Mouse (Mus musculus): ENCODE results near the gene Gm13285. TPM values are rescaled to one million over a fixed set of nuclear protein-coding genes. Genes with fewer than 3 reads are reported as not detected.
"Not testable (repeated sequence)": the region's sequence is repeated elsewhere in the genome, so short reads cannot be mapped to it uniquely, and the experiment has no call there.

The Gm13285 gene
- polyA plus RNA-seq, 1 experiment from 2014 or later: not detected

DNA sequence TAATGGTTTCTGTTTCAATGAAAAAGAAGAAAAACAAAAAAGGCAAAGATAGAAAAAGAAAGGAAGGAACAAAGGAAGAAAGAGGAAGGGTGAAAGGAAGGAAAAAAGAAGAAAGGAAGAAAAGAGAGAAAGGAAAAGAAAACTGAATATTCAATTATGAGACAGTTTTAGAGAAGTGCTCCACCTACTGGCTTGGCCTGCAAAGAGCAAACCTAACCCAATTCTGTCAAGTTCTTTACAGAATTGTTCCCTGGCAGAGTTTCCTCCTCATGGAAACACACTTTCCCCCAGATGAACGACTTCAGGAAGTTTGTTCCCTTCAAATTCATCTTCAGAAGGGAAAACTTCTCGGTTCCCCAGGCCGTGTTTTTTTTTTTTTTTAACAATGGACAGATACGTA lies 23.5 kb downstream of the Gm13285 start:
- Histone ChIP-seq H3K9me3 (ENCODE audit: control insufficient read depth, low read length) (no peaks in the 10 kb centered on the region), H3K36me3 (ENCODE audit: control insufficient read depth, insufficient read depth) (no peaks in the 10 kb centered on the region), H3K4me2 (ENCODE audit: low read length) (no peak overlapping the region), H3K4me1 (replicated peaks; ENCODE audit: control insufficient read depth, insufficient read depth, low read length) (no peaks in the 10 kb centered on the region), H3K27ac (ENCODE audit: low read length) (no peak overlapping the region), H3K9ac (replicated peaks; ENCODE audit: low read depth, low read length) (no peak overlapping the region), H3K4me3 (replicated peaks; ENCODE audit: low read length) (no peak overlapping the region), H3K27me3 (replicated peaks; ENCODE audit: control insufficient read depth, insufficient read depth, low read length) (no peaks in the 10 kb centered on the region)
- ATAC-seq: no peak
- WGBS: 23% methylated on average over 4 of the region's 4 CpGs

DNA sequence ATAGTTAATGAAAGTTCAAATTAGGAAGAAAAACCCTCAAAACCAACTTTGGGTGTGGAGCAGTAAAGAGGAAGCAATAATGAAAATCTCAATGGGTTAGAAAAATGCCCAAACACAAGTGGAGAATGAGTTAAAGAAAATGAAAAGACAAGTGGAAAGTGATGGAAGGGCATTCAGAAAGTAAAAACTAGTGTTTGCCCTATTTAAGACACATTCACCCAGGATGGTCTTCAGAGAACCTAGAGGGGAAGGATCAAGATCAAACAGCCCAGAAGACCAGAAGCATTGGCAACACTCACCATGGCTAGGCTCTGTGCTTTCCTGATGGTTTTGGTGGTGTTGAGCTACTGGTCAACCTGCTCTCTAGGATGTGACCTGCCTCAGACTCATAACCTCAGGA lies 27.7 kb downstream of the Gm13285 start, which contains the start of gene Ifna6:
Gene Ifna6, plus strand, starts transcription at position 301 of the 400 bp plus-strand sequence.
- not testable (repeated sequence) for H3K36me3 ChIP-seq (ENCODE audit: control insufficient read depth, insufficient read depth); H3K4me3 ChIP-seq (replicated peaks; ENCODE audit: low read length); H3K27me3 ChIP-seq (replicated peaks; ENCODE audit: control insufficient read depth, insufficient read depth, low read length); ATAC-seq; H3K4me2 ChIP-seq (ENCODE audit: low read length); H3K9me3 ChIP-seq (ENCODE audit: control insufficient read depth, low read length); H3K9ac ChIP-seq (replicated peaks; ENCODE audit: low read depth, low read length); H3K27ac ChIP-seq (ENCODE audit: low read length); H3K4me1 ChIP-seq (replicated peaks; ENCODE audit: control insufficient read depth, insufficient read depth, low read length)

DNA sequence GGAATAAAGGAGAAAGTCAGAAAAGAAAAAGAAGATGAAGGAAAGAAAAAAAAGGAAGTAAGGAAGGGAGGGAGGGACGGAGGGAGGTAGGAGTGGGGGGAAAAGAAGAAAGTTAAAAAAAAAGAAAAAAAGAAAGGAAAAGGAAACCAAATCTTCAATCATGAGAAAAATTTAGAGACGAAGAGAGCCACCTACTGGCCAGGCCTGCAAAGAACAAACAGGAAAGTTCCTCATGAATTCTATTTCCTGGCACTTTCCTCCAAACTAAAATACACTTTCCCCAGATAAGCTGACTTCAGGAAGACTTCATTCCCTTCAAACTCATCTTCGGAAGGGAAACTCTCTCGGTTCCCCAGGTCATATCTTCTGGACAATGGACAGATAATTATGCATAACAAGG lies 31.1 kb downstream of the Gm13285 start:
- Histone ChIP-seq H3K9ac (replicated peaks; ENCODE audit: low read depth, low read length) (no peak overlapping the region), H3K4me3 (replicated peaks; ENCODE audit: low read length) (no peak overlapping the region), H3K9me3 (ENCODE audit: control insufficient read depth, low read length) (no peaks in the 10 kb centered on the region), H3K27me3 (replicated peaks; ENCODE audit: control insufficient read depth, insufficient read depth, low read length) (no peaks in the 10 kb centered on the region), H3K36me3 (ENCODE audit: control insufficient read depth, insufficient read depth) (no peaks in the 10 kb centered on the region), H3K4me1 (replicated peaks; ENCODE audit: control insufficient read depth, insufficient read depth, low read length) (no peaks in the 10 kb centered on the region), H3K27ac (ENCODE audit: low read length) (no peak overlapping the region), H3K4me2 (ENCODE audit: low read length) (no peak overlapping the region)
- ATAC-seq: no peak
- 29% methylated on average over 4 of the region's 4 CpGs for WGBS

DNA sequence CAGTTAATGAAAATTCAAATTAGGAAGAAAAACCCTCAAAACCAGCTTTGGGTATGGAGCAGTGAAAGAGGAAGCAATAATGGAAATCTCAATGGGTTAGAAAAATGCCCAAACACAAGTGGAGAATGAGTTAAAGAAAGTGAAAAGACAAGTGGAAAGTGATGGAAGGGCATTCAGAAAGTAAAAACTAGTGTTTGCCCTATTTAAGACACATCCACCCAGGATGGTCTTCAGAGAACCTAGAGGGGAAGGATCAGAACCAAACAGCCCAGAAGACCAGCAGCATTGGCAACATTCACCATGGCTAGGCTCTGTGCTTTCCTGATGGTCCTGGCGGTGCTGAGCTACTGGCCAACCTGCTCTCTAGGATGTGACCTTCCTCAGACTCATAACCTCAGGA lies 35.8 kb downstream of the Gm13285 start, which contains the start of gene Ifna5:
Gene Ifna5, plus strand, starts transcription at position 301 of the 400 bp plus-strand sequence.
- WGBS: 78% methylated on average over 1 of the region's 1 CpGs
- not testable (repeated sequence) for ATAC-seq

DNA sequence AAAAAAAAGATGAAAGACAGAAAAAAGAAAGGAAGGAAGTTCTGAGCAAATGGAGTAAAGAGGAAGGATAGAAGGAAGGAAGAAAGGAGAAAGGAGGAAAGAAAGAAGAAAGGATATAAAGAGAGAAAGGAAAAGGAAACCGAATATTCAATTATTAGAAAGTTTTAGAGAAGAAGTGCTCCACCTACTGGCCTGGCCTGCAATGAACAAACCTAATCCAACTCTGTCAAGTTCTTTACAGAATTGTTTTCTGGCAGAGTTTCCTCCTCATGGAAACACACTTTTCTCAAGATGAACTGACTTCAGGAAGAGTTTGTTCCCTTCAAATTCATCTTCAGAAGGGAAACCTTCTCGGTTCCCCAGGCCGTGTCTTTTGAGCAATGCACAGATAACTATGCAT lies 39.4 kb downstream of the Gm13285 start:
- H3K4me2 ChIP-seq (ENCODE audit: low read length): no peak overlapping the region
- no peak overlapping the region for H3K4me3 ChIP-seq (replicated peaks; ENCODE audit: low read length)
- WGBS: 44% methylated on average over 3 of the region's 3 CpGs
- no peak overlapping the region for H3K9ac ChIP-seq (replicated peaks; ENCODE audit: low read depth, low read length)
- no peaks in the 10 kb centered on the region for H3K4me1 ChIP-seq (replicated peaks; ENCODE audit: control insufficient read depth, insufficient read depth, low read length)
- no peak overlapping the region for H3K27ac ChIP-seq (ENCODE audit: low read length)
- no peak for ATAC-seq
- H3K27me3 ChIP-seq (replicated peaks; ENCODE audit: control insufficient read depth, insufficient read depth, low read length): no peaks in the 10 kb centered on the region
- no peaks in the 10 kb centered on the region for H3K9me3 ChIP-seq (ENCODE audit: control insufficient read depth, low read length)
- H3K36me3 ChIP-seq (ENCODE audit: control insufficient read depth, insufficient read depth): no peaks in the 10 kb centered on the region

More for the DNA sequence above, 35.8 kb downstream of the Gm13285 start, which contains the start of gene Ifna5:
- H3K9ac ChIP-seq (replicated peaks; ENCODE audit: low read depth, low read length); H3K27me3 ChIP-seq (replicated peaks; ENCODE audit: control insufficient read depth, insufficient read depth, low read length); H3K4me2 ChIP-seq (ENCODE audit: low read length); H3K27ac ChIP-seq (ENCODE audit: low read length); H3K4me1 ChIP-seq (replicated peaks; ENCODE audit: control insufficient read depth, insufficient read depth, low read length); H3K4me3 ChIP-seq (replicated peaks; ENCODE audit: low read length); H3K36me3 ChIP-seq (ENCODE audit: control insufficient read depth, insufficient read depth); H3K9me3 ChIP-seq (ENCODE audit: control insufficient read depth, low read length): not testable (repeated sequence)

DNA sequence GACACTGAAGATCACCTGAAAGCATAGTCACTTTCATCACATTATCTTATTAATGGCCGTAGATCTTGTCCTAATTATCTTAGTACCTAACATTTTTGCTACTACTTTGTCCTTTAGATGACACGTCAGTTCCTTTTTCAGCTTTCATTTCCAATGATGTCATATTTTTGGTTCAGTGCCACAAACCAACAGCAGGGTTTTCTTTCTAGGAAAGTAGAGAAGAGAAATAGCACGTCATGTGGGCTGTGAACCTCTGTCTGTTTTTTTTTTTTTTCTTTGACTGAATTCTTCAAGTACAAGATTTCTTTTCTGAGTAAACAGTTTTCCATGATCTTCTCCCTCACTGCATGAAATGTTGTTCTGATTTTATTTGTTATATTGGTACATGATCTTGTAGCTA lies 40.6 kb downstream of the Gm13285 start:
- Histone ChIP-seq H3K9ac (replicated peaks; ENCODE audit: low read depth, low read length) (no peak overlapping the region), H3K9me3 (ENCODE audit: control insufficient read depth, low read length) (no peaks in the 10 kb centered on the region), H3K4me2 (ENCODE audit: low read length) (no peak overlapping the region), H3K4me3 (replicated peaks; ENCODE audit: low read length) (no peak overlapping the region), H3K27me3 (replicated peaks; ENCODE audit: control insufficient read depth, insufficient read depth, low read length) (no peaks in the 10 kb centered on the region), H3K4me1 (replicated peaks; ENCODE audit: control insufficient read depth, insufficient read depth, low read length) (no peaks in the 10 kb centered on the region), H3K36me3 (ENCODE audit: control insufficient read depth, insufficient read depth) (no peaks in the 10 kb centered on the region), H3K27ac (ENCODE audit: low read length) (no peak overlapping the region)
- 68% methylated on average over 3 of the region's 3 CpGs for WGBS
- ATAC-seq: no peak

DNA sequence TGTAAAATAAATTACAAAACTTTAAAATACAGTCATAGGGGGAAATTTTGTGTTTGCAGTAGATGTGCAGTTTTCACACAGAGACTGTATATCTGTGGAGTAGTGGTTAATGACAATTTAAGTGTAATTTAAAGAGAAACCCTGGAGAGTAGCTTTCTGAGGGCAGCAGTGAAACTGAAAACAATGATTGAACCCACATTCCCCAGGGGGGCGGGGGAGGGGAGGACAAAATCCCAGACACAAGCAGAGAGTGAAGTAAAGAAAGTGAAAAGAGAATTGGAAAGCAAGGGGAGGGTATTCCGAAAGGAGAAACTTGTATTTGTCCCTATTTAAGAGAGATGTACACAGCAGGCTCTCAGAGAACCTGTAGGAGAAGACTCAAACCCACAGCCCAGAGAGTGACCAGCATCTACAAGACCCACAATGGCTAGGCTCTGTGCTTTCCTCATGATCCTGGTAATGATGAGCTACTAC lies 42.0 kb downstream of the Gm13285 start, which contains the start of gene Ifna4:
Gene Ifna4, plus strand, starts transcription at position 424 of the 474 bp plus-strand sequence.
- WGBS: 29% methylated on average over 2 of the region's 2 CpGs
- Histone ChIP-seq H3K9me3 (ENCODE audit: control insufficient read depth, low read length) (no peaks in the 10 kb centered on the region), H3K4me1 (replicated peaks; ENCODE audit: control insufficient read depth, insufficient read depth, low read length) (no peaks in the 10 kb centered on the region), H3K9ac (replicated peaks; ENCODE audit: low read depth, low read length) (no peak within 1 kb of the TSS), H3K36me3 (ENCODE audit: control insufficient read depth, insufficient read depth) (no peaks in the 10 kb centered on the region), H3K27ac (ENCODE audit: low read length) (no peak within 1 kb of the TSS), H3K4me3 (replicated peaks; ENCODE audit: low read length) (no peak within 1 kb of the TSS), H3K4me2 (ENCODE audit: low read length) (no peak within 1 kb of the TSS), H3K27me3 (replicated peaks; ENCODE audit: control insufficient read depth, insufficient read depth, low read length) (no peaks in the 10 kb centered on the region)
- ATAC-seq: no peak

DNA sequence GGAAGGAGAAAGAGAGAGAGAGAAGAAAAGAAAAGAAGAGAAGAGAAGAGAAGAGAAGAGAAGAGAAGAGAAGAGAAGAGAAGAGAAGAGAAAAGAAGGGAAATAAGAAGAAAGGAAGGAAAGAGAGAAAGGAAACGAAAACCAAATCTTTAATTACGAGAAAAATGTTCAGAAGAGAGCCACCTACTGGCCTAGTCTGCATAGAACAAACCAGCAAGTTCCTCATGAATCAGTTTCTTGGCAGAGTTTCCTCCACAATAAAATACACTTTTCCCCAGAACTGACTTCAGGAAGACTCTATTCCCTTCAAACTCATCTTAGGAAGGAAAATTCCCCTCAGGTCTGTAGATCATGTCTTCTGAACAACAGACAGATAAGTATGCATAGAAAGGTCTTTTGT lies 45.9 kb downstream of the Gm13285 start:
- H3K9me3 ChIP-seq (ENCODE audit: control insufficient read depth, low read length): no peaks in the 10 kb centered on the region
- 46% methylated on average over 2 of the region's 2 CpGs for WGBS

DNA sequence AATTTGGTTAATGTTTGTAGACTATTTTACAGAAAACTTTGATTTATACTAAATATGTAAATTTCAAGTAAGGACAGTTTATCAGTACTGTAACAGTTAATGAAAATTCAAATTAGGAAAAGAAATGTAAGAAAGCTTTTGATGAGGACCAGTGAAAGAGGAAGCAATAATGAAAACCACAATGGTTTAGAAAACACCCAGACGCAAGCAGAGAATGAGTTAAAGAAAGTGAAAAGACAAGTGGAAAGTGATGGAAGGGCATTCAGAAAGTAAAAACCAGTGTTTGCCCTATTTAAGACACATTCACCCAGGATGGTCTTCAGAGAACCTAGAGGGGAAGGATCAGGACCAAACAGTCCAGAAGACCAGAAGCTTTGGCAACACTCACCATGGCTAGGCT lies 50.2 kb downstream of the Gm13285 start, which contains the start of gene Ifna1:
Gene Ifna1, plus strand, starts transcription at position 390 of the 400 bp plus-strand sequence.
- Histone ChIP-seq H3K9me3 (ENCODE audit: control insufficient read depth, low read length) (no peaks in the 10 kb centered on the region), H3K4me3 (replicated peaks; ENCODE audit: low read length) (no peak within 1 kb of the TSS), H3K4me2 (ENCODE audit: low read length) (no peak within 1 kb of the TSS), H3K9ac (replicated peaks; ENCODE audit: low read depth, low read length) (no peak within 1 kb of the TSS), H3K4me1 (replicated peaks; ENCODE audit: control insufficient read depth, insufficient read depth, low read length) (peaks cover 5% of the 10 kb centered on the region), H3K27me3 (replicated peaks; ENCODE audit: control insufficient read depth, insufficient read depth, low read length) (no peaks in the 10 kb centered on the region), H3K36me3 (ENCODE audit: control insufficient read depth, insufficient read depth) (no peaks in the 10 kb centered on the region), H3K27ac (ENCODE audit: low read length) (no peak within 1 kb of the TSS)
- WGBS: 33% methylated on average over 1 of the region's 1 CpGs
- ATAC-seq: no peak

More for the DNA sequence above, 45.9 kb downstream of the Gm13285 start:
- no peak overlapping the region for H3K27ac ChIP-seq (ENCODE audit: low read length)
- no peak overlapping the region for H3K4me2 ChIP-seq (ENCODE audit: low read length)
- no peak overlapping the region for H3K4me3 ChIP-seq (replicated peaks; ENCODE audit: low read length)
- no peaks in the 10 kb centered on the region for H3K27me3 ChIP-seq (replicated peaks; ENCODE audit: control insufficient read depth, insufficient read depth, low read length)
- no peaks in the 10 kb centered on the region for H3K36me3 ChIP-seq (ENCODE audit: control insufficient read depth, insufficient read depth)
- H3K9ac ChIP-seq (replicated peaks; ENCODE audit: low read depth, low read length): no peak overlapping the region
- H3K4me1 ChIP-seq (replicated peaks; ENCODE audit: control insufficient read depth, insufficient read depth, low read length): no peaks in the 10 kb centered on the region
- ATAC-seq: no peak

All from forebrain, embryonic 16.5 days (tissue).